Mouse (Mus musculus): ENCODE measurements around the gene Setd1b. TPM values are rescaled to one million over a fixed set of nuclear protein-coding genes. Genes with fewer than 3 reads are reported as not detected.
A peak's percentile ranks its signal among the peaks of the same experiment; 100 is the strongest.

Gene Setd1b
- total and polyA plus RNA-seq, 2 experiments from 2014 or later: 5.9 to 8.8 TPM

- 79% methylated on average over 9 of the region's 9 CpGs for WGBS
- no peak overlapping the region for H3K9ac ChIP-seq (replicated peaks; ENCODE audit: low read length, poor library complexity, severe bottlenecking)
- no peak for DNase-seq (ENCODE audit: low spot score)
- no peaks in the 10 kb centered on the region for H3K4me1 ChIP-seq (ENCODE audit: insufficient read depth, low read length)
- no peak overlapping the region for H3K4me3 ChIP-seq (ENCODE audit: low read depth, low read length)
- peaks cover 13% of the 10 kb centered on the region for H3K36me3 ChIP-seq (ENCODE audit: insufficient read depth, low read length)
- no peak overlapping the region for H3K4me2 ChIP-seq (ENCODE audit: low read depth, low read length, poor library complexity, severe bottlenecking)
- no peaks in the 10 kb centered on the region for H3K9me3 ChIP-seq (ENCODE audit: low read length)
- H3K27ac ChIP-seq (ENCODE audit: low read depth, low read length): no peak overlapping the region
- H3K27me3 ChIP-seq (ENCODE audit: insufficient read depth, low read length): no peaks in the 10 kb centered on the region
- TF ChIP-seq CTCF (IDR thresholded peaks at IDR 0.05): no peak
- ATAC-seq (ENCODE audit: low FRiP score): no peak
Observed at GRCm38 (mm10) chr5:123170365-123170764, 28.4 kb downstream of the Setd1b start.

GRCm38 (mm10) chr5:123171646-123172350 is 29.8 kb downstream of the Setd1b start:
- H3K27me3 ChIP-seq (ENCODE audit: insufficient read depth, low read length): no peaks in the 10 kb centered on the region
- peaks cover 2% of the 10 kb centered on the region; the same call in 1 of the 2 replicates for H3K36me3 ChIP-seq (ENCODE audit: insufficient read depth, low read length)
- no peak overlapping the region for H3K9ac ChIP-seq (replicated peaks; ENCODE audit: low read length, poor library complexity, severe bottlenecking)
- ATAC-seq (ENCODE audit: low FRiP score) (peak; percentile 66), DNase-seq (ENCODE audit: low spot score) (peak; percentile 75)
- peak; percentile 99 for TF ChIP-seq CTCF (IDR thresholded peaks at IDR 0.05)
- H3K4me2 ChIP-seq (ENCODE audit: low read depth, low read length, poor library complexity, severe bottlenecking): peak overlapping the region; percentile 28; the same call in 1 of the 2 replicates
- WGBS: 14% methylated on average over 22 of the region's 22 CpGs
- H3K9me3 ChIP-seq (ENCODE audit: low read length): no peaks in the 10 kb centered on the region
- no peak overlapping the region for H3K4me3 ChIP-seq (ENCODE audit: low read depth, low read length)
- H3K27ac ChIP-seq (ENCODE audit: low read depth, low read length): no peak overlapping the region
- H3K4me1 ChIP-seq (ENCODE audit: insufficient read depth, low read length): no peaks in the 10 kb centered on the region

- DNase-seq (ENCODE audit: low spot score): no peak
- 90% methylated on average over 5 of the region's 5 CpGs for WGBS
- Histone ChIP-seq H3K27ac (ENCODE audit: low read depth, low read length) (no peak overlapping the region), H3K9me3 (ENCODE audit: low read length) (no peaks in the 10 kb centered on the region), H3K36me3 (ENCODE audit: insufficient read depth, low read length) (no peaks in the 10 kb centered on the region), H3K27me3 (ENCODE audit: insufficient read depth, low read length) (no peaks in the 10 kb centered on the region), H3K4me2 (ENCODE audit: low read depth, low read length, poor library complexity, severe bottlenecking) (no peak overlapping the region), H3K4me1 (ENCODE audit: insufficient read depth, low read length) (no peaks in the 10 kb centered on the region), H3K9ac (replicated peaks; ENCODE audit: low read length, poor library complexity, severe bottlenecking) (no peak overlapping the region), H3K4me3 (ENCODE audit: low read depth, low read length) (no peak overlapping the region)
- TF ChIP-seq CTCF (IDR thresholded peaks at IDR 0.05): no peak
- ATAC-seq (ENCODE audit: low FRiP score): no peak
Observed at GRCm38 (mm10) chr5:123178792-123179191, 36.8 kb downstream of the Setd1b start.

- Histone ChIP-seq H3K27ac (ENCODE audit: low read depth, low read length) (no peak overlapping the region), H3K9ac (replicated peaks; ENCODE audit: low read length, poor library complexity, severe bottlenecking) (no peak overlapping the region), H3K4me1 (ENCODE audit: insufficient read depth, low read length) (no peaks in the 10 kb centered on the region), H3K27me3 (ENCODE audit: insufficient read depth, low read length) (no peaks in the 10 kb centered on the region), H3K4me2 (ENCODE audit: low read depth, low read length, poor library complexity, severe bottlenecking) (no peak overlapping the region), H3K36me3 (ENCODE audit: insufficient read depth, low read length) (no peaks in the 10 kb centered on the region), H3K9me3 (ENCODE audit: low read length) (no peaks in the 10 kb centered on the region), H3K4me3 (ENCODE audit: low read depth, low read length) (no peak overlapping the region)
- ATAC-seq (ENCODE audit: low FRiP score): no peak
- TF ChIP-seq CTCF (IDR thresholded peaks at IDR 0.05): no peak
- 95% methylated on average over 15 of the region's 15 CpGs for WGBS
- DNase-seq (ENCODE audit: low spot score): no peak
Observed at GRCm38 (mm10) chr5:123180390-123180789, 38.4 kb downstream of the Setd1b start.

GRCm38 (mm10) chr5:123181536-123181935 is 39.5 kb downstream of the Setd1b start:
- no peak for TF ChIP-seq CTCF (IDR thresholded peaks at IDR 0.05)
- Histone ChIP-seq H3K4me3 (ENCODE audit: low read depth, low read length) (no peak overlapping the region), H3K9me3 (ENCODE audit: low read length) (no peaks in the 10 kb centered on the region), H3K4me1 (ENCODE audit: insufficient read depth, low read length) (no peaks in the 10 kb centered on the region), H3K27me3 (ENCODE audit: insufficient read depth, low read length) (no peaks in the 10 kb centered on the region), H3K27ac (ENCODE audit: low read depth, low read length) (no peak overlapping the region), H3K4me2 (ENCODE audit: low read depth, low read length, poor library complexity, severe bottlenecking) (no peak overlapping the region), H3K36me3 (ENCODE audit: insufficient read depth, low read length) (no peaks in the 10 kb centered on the region), H3K9ac (replicated peaks; ENCODE audit: low read length, poor library complexity, severe bottlenecking) (no peak overlapping the region)
- 72% methylated on average over 6 of the region's 6 CpGs for WGBS
- ATAC-seq (ENCODE audit: low FRiP score) (no peak), DNase-seq (ENCODE audit: low spot score) (no peak)

GRCm38 (mm10) chr5:123182651-123183050 is 40.7 kb downstream of the Setd1b start, which contains the start of gene Hpd:
Hpd (minus strand) TSS chr5:123182727.
- Histone ChIP-seq H3K9ac (replicated peaks; ENCODE audit: low read length, poor library complexity, severe bottlenecking) (no peak within 1 kb of the TSS), H3K27me3 (ENCODE audit: insufficient read depth, low read length) (no peaks in the 10 kb centered on the region), H3K36me3 (ENCODE audit: insufficient read depth, low read length) (no peaks in the 10 kb centered on the region), H3K4me1 (ENCODE audit: insufficient read depth, low read length) (no peaks in the 10 kb centered on the region), H3K27ac (ENCODE audit: low read depth, low read length) (no peak within 1 kb of the TSS), H3K4me2 (ENCODE audit: low read depth, low read length, poor library complexity, severe bottlenecking) (no peak within 1 kb of the TSS), H3K9me3 (ENCODE audit: low read length) (no peaks in the 10 kb centered on the region), H3K4me3 (ENCODE audit: low read depth, low read length) (no peak within 1 kb of the TSS)
- no peak for TF ChIP-seq CTCF (IDR thresholded peaks at IDR 0.05)
- ATAC-seq (ENCODE audit: low FRiP score) (no peak), DNase-seq (ENCODE audit: low spot score) (no peak)
- 86% methylated on average over 10 of the region's 10 CpGs for WGBS
